Mouse (Mus musculus) CH12.LX (cell line): ENCODE data around the gene Arhgef25.

Experiments used
- CTCF ChIP-seq, 2 experiments: IDR thresholded peaks in 1 of 2; conservative IDR thresholded peaks in 1 of 2; 2 replicates each; pipeline ENCODE4 v1.5.1; 2011 to 2012; ENCODE audit warnings: low read depth in 2 of 2, low read length in 2 of 2, improper control_type of control experiment in 1 of 2, inconsistent platforms in 1 of 2, mild to moderate bottlenecking in 1 of 2, moderate library complexity in 1 of 2
- MAX ChIP-seq: IDR thresholded peaks from 2 replicates; pipeline ENCODE4 v1.6.1; 2011; ENCODE audit warnings: low read length, improper control_type of control experiment
- MXI1 ChIP-seq: IDR thresholded peaks from 2 replicates; pipeline ENCODE4 v1.6.1; 2011; ENCODE audit warnings: mild to moderate bottlenecking, low read depth, low read length, improper control_type of control experiment
- POLR2A ChIP-seq: IDR thresholded peaks from 2 replicates; pipeline ENCODE4 v1.6.1; 2011; ENCODE audit warnings: low read depth, mild to moderate bottlenecking, improper control_type of control experiment, low read length
- RAD21 ChIP-seq: IDR thresholded peaks from 2 replicates; pipeline ENCODE4 v1.6.1; 2011; ENCODE audit warnings: low read depth, mild to moderate bottlenecking, low read length, improper control_type of control experiment, moderate library complexity

GRCm38 (mm10) chr10:127238241-127238824 lies 48.5 kb upstream of the Arhgef25 start:
- TF ChIP-seq RAD21, result no peak
- TF ChIP-seq MAX, result 0 out of 2 replicates have a peak, but pooled peaks have one; percentile 27
- no peak for TF ChIP-seq POLR2A
- TF ChIP-seq CTCF (conservative IDR thresholded peaks at IDR 0.05 in 1 of 2, IDR thresholded peaks at IDR 0.05 in 1 of 2; ENCODE audit: low read depth in 2 of 2, low read length in 2 of 2), result no peak
- TF ChIP-seq MXI1, result peak; percentile 33; the same call in 1 of the 2 replicates
